Mouse (Mus musculus) embryonic fibroblast, embryonic 13.5 days (primary cell): ENCODE measurements at regions not wholly inside any gene's neighbourhood (a gene's known extent, or its start where the extent isn't known, plus 50 kb on each side); places are given as distances from the start of the nearest gene placed in this dataset.

ENCODE experiments used
- H3K27ac ChIP-seq: 2 replicates; pipeline ENCODE4 v1.5.1; 2012; ENCODE audit warnings: low read length, control low read depth, inconsistent platforms; ENCODE audit not compliant: insufficient read depth
- H3K4me1 ChIP-seq: 2 replicates; pipeline ENCODE4 v1.6.1; 2011; ENCODE audit warnings: low read length; ENCODE audit not compliant: control insufficient read depth, insufficient read depth
- H3K4me3 ChIP-seq: 2 replicates; pipeline ENCODE4 v1.5.1; 2011; ENCODE audit warnings: mild to moderate bottlenecking, control low read depth, low read length; ENCODE audit not compliant: insufficient read depth
- CTCF ChIP-seq: IDR thresholded peaks from 2 replicates; pipeline ENCODE4 v1.5.1; 2011; ENCODE audit warnings: mild to moderate bottlenecking, control low read depth, low read length, moderate library complexity, borderline replicate concordance; ENCODE audit not compliant: insufficient read depth
- POLR2A ChIP-seq: IDR thresholded peaks from 2 replicates; pipeline ENCODE4 v1.6.1; 2011; ENCODE audit warnings: low read depth, mild to moderate bottlenecking, control low read depth, low read length, moderate library complexity

DNA sequence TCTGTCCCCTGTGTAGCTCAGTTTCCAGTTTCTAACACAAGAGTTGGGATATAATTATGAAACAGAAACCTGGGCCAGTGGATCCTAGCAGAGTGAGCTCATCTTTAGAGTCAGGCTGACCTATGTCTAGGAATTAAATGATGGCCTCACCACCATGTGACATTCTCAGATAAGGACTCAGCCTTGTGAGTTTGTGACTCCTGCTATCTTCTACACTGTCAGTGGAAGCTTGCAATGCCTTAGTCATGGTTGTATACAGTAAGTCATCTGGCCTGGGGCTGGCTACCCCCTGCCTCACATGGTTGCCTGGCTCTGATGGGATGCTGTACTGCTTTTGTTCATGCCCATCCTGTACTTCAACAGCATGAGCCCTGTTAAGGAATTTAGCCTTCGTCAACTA is 90.3 kb upstream of the Glrp1 start:
- Histone ChIP-seq H3K4me3 (no peak overlapping the region), H3K27ac (no peak overlapping the region), H3K4me1 (no peaks in the 10 kb centered on the region)
- TF ChIP-seq POLR2A (no peak), CTCF (no peak)

- Histone ChIP-seq H3K4me1 (no peaks in the 10 kb centered on the region), H3K4me3 (no peak overlapping the region), H3K27ac (no peak overlapping the region)
- TF ChIP-seq CTCF, result no peak
- TF ChIP-seq POLR2A, result no peak
Observed at GRCm38 (mm10) chr1:88594484-88595254, 84.8 kb upstream of the Glrp1 start.

DNA sequence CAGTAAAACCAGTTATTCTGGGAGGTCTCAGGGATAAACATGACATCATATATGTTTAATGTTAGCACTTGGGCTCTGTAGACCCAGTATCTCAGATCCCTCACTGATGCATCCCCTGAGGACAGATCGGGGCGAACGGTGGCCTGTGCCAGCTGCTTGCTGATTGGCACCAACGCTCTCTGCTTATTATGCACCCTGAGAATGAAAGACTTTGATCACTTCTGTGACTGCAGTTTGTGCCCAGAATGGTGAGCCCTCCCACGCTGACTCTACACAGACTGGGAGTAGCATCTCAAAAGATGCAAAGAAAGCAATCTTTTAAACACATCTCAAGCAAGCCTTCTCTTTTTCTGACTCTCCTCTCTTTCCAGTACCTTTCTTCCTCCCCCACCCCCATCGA is 82.2 kb upstream of the Glrp1 start:
- no peak overlapping the region for H3K4me3 ChIP-seq
- H3K27ac ChIP-seq, result no peak overlapping the region
- TF ChIP-seq CTCF, result no peak
- TF ChIP-seq POLR2A, result no peak
- no peaks in the 10 kb centered on the region for H3K4me1 ChIP-seq

DNA sequence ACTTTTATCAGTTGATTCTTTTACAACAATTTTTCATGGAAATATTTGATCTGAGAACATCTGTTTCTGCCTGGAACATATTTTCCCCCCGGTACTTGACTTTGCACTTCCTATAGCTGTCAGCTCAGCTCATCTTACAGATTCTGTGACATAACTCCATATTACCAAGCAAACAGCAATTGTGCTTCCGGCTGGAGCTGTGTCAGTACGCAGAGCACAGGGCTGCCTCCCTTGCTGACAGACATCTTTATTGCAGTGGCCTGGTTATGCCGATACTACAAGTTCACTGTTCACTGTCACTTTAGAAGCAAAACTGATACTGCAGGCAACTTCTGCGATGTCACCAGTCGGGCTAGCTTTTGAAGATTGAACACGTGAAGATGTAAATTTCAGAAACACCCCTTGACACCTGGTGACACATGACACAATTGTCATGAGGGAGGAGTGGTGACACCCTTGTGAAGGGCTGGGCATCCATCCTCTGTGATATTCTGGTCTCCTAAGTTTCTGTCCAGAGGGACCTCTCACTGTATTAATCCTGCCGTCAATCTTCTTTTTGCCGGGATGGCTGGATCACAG is 81.0 kb upstream of the Glrp1 start:
- TF ChIP-seq CTCF (no peak), POLR2A (no peak)
- H3K4me3 ChIP-seq, result no peak overlapping the region
- no peaks in the 10 kb centered on the region for H3K4me1 ChIP-seq
- H3K27ac ChIP-seq, result no peak overlapping the region

GRCm38 (mm10) chr1:88588747-88589146 is 78.9 kb upstream of the Glrp1 start:
- Histone ChIP-seq H3K27ac (no peak overlapping the region), H3K4me3 (no peak overlapping the region), H3K4me1 (no peaks in the 10 kb centered on the region)
- TF ChIP-seq POLR2A, result no peak
- TF ChIP-seq CTCF, result no peak

DNA sequence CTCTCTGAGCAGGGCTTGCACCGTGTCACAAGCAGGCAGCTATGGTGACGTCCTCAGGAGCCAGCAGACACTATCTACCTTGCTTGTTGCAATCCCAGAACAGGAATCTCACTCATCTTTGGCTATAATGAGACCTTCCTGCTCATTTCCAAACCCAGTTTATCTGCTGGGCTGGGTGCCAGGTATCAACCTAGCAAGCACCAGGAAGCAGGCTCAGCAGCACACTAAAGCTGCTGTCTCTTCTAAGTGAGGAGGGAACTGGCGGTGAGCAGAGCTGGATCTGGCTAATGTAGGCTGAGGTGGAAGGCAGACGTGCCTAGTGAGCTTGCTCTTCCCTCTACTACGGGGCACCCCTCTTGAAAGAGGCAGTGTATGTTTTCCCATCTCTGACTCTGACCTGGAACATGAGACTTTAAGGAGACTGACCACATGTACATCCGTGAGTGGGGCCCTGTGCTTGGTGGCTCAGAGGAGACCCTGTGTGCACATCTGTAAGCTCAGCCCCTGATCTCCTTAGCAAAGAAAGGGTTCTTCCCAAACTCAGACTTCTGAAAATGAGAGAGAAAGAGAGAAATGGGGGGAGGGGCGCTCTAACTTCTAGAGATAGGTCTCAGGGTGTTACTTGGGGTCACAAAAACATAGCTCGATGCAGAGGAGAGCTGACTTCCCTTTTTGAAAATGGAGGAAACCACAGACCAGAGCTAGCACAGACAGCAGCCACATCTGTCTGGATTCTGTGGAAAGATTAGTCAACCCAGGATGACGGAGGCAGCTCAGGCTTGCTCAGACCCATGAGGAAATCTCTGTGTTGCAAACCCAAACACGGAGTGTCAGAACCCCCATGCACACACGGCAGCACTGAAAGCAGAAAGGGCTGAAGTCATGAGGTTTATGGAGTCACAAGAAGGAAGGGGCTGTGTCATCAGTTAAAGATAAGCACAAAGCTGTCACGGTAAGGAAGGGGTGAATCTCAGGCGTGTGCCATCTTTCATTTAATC is 77.3 kb upstream of the Glrp1 start:
- no peak overlapping the region for H3K27ac ChIP-seq
- H3K4me3 ChIP-seq, result no peak overlapping the region
- no peaks in the 10 kb centered on the region for H3K4me1 ChIP-seq
- TF ChIP-seq POLR2A (no peak), CTCF (no peak)

DNA sequence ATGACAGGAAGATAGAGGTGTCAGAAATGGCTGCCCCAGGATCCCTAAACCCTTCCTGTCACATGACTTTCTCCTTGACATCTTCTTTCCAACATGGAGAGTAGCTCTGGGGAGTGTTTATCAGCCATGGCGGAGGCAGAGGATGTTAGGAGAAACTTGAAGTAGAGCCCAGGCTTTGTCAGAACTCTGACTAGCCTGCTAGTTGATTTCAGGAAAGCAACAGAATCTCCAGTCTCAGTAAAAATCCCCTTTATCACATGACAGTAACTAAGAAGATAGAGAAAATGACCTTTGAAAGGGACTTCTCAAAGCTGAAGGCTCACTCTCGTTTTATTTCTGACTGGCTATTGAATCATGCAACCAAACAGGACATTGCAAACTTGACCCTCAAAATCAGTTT is 76.3 kb upstream of the Glrp1 start:
- H3K4me1 ChIP-seq, result no peaks in the 10 kb centered on the region
- TF ChIP-seq CTCF (no peak), POLR2A (no peak)
- no peak overlapping the region for H3K27ac ChIP-seq
- H3K4me3 ChIP-seq, result no peak overlapping the region

GRCm38 (mm10) chr1:88584515-88585033 is 74.7 kb upstream of the Glrp1 start:
- no peak for TF ChIP-seq POLR2A
- no peak for TF ChIP-seq CTCF
- no peak overlapping the region for H3K4me3 ChIP-seq
- no peaks in the 10 kb centered on the region for H3K4me1 ChIP-seq
- no peak overlapping the region for H3K27ac ChIP-seq

DNA sequence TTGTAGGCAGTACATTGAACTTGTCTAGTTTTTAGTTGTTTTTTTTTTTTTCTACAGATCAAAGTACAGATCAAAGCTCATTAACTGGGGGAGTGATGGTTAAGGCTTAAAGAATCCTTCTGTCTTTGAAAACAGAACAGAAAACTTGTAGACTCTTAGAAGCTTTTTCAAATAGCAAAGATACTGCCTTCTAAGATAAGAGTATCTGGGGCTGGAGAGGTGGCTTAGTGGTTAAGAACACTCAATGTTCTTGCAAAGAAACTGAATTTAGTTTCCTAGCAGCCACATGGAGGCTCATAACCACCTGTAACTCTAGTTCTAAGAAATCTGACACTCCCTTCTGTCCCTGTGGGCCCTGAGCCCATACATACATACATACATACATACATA is 68.4 kb upstream of the Glrp1 start:
- no peak overlapping the region for H3K4me3 ChIP-seq
- H3K27ac ChIP-seq, result no peak overlapping the region
- no peak for TF ChIP-seq POLR2A
- no peak for TF ChIP-seq CTCF
- H3K4me1 ChIP-seq, result no peaks in the 10 kb centered on the region

GRCm38 (mm10) chr1:88577498-88578230 is 67.8 kb upstream of the Glrp1 start:
- no peak for TF ChIP-seq POLR2A
- no peak for TF ChIP-seq CTCF
- no peak overlapping the region for H3K27ac ChIP-seq
- no peak overlapping the region for H3K4me3 ChIP-seq
- H3K4me1 ChIP-seq, result no peaks in the 10 kb centered on the region
